Mouse (Mus musculus) gastrocnemius, adult 2 months (tissue): ENCODE results near the gene Gm3194. TPM values are rescaled to one million over a fixed set of nuclear protein-coding genes. Genes with fewer than 3 reads are reported as not detected.
"Not testable (repeated sequence)": the region's sequence is repeated elsewhere in the genome, so short reads cannot be mapped to it uniquely, and the experiment has no call there.

ENCODE experiments used
- DNase-seq: peaks from one replicate; pipeline ENCODE4 v3.0.0; 2022
- H3K27ac ChIP-seq: fragments of 200-600 bp; 2 replicates; pipeline ENCODE4 v1.8.1; 2022; ENCODE audit warnings: mild to moderate bottlenecking
- H3K4me3 ChIP-seq: fragments of 200-600 bp; 2 replicates; pipeline ENCODE4 v1.8.1; 2022; ENCODE audit warnings: mild to moderate bottlenecking, moderate library complexity
- intact Hi-C: fragments of 180-260 bp; cut with DNase I; formaldehyde crosslinking; loops from one replicate; pipeline ENCODE4 v1.15.1; 2025
- long read RNA-seq, 2 experiments: library from polyadenylated mRNA; stranded (forward); transcript quantifications; one replicate each; pipeline ENCODE4 v2.0.0; 2021
- total RNA-seq, 2 experiments: library from RNA; stranded (reverse); gene quantifications; 2 replicates each; pipeline ENCODE4 v1.2.3; 2021

Gene Gm3194
- total RNA-seq = not detected
- long read RNA-seq, experiment 1 = 0 reads
- long read RNA-seq, experiment 2 = 0 reads

- intact Hi-C loops = not testable (repeated sequence)
These were observed at the start of gene Gm3194 for GRCm38 (mm10) chr14:5455367-5455766. Gene Gm3194 (minus strand): TSS chr14:5455467.

GRCm38 (mm10) chr14:5501374-5501773 lies 46.1 kb upstream of the Gm3194 start, which contains the start of gene Gm3488:
Gene Gm3488 (plus strand): TSS chr14:5501674.
- H3K4me3 ChIP-seq, H3K27ac ChIP-seq, DNase-seq, intact Hi-C loops: not testable (repeated sequence)

More at GRCm38 (mm10) chr14:5455367-5455766, at the start of gene Gm3194:
- not testable (repeated sequence) for H3K27ac ChIP-seq, H3K4me3 ChIP-seq, DNase-seq

GRCm38 (mm10) chr14:5483907-5484306 lies 28.6 kb upstream of the Gm3194 start, which contains the start of gene Gm3187:
Gene Gm3187 (plus strand): TSS chr14:5484207.
- DNase-seq, H3K4me3 ChIP-seq, intact Hi-C loops, H3K27ac ChIP-seq: not testable (repeated sequence)

- H3K27ac ChIP-seq, H3K4me3 ChIP-seq, intact Hi-C loops, DNase-seq: not testable (repeated sequence)
These were observed 22.5 kb upstream of the Gm3194 start, which contains the start of gene Gm8246 for GRCm38 (mm10) chr14:5477730-5478129. Gene Gm8246 (minus strand): TSS chr14:5477830.

GRCm38 (mm10) chr14:5460469-5460868 lies 5.2 kb upstream of the Gm3194 start:
- H3K27ac ChIP-seq, intact Hi-C loops, H3K4me3 ChIP-seq, DNase-seq: not testable (repeated sequence)

GRCm38 (mm10) chr14:5388949-5389348 lies 66.3 kb downstream of the Gm3194 start, which contains the start of gene Gm3500:
Gene Gm3500 (minus strand): TSS chr14:5389049.
- DNase-seq, H3K27ac ChIP-seq, intact Hi-C loops: not testable (repeated sequence)

More at GRCm38 (mm10) chr14:5388949-5389348, 66.3 kb downstream of the Gm3194 start, which contains the start of gene Gm3500:
- not testable (repeated sequence) for H3K4me3 ChIP-seq

Other genes starting within 250 kb of the Gm3194 start
- not detected for gene Gm3526, start 194.9 kb downstream of the Gm3194 start, total RNA-seq
- not detected for gene Gm3542, start 120.5 kb downstream of the Gm3194 start, total RNA-seq
- not detected for gene Gm3500, start 66.4 kb downstream of the Gm3194 start, total RNA-seq
- gene Gm8246, start 22.4 kb upstream of the Gm3194 start, total RNA-seq = not detected
- not detected for gene Gm3187, start 28.7 kb upstream of the Gm3194 start, total RNA-seq
- under 1 TPM; 0.20 to 0.42 TPM for gene Gm3488, start 46.2 kb upstream of the Gm3194 start, total RNA-seq
- not detected for gene Gm3532, start 83.0 kb upstream of the Gm3194 start, total RNA-seq
- not detected for gene Gm8265, start 177.6 kb upstream of the Gm3194 start, total RNA-seq
- not detected for gene Gm9603, start 232.0 kb upstream of the Gm3194 start, total RNA-seq